Mouse (Mus musculus) embryonic stem cell, embryonic (primary cell): Measurements from ENCODE around the gene Micu2.
"Not testable (repeated sequence)": the region's sequence is repeated elsewhere in the genome, so short reads cannot be mapped to it uniquely, and the experiment has no call there.

Experiments used
- CTCF ChIA-PET, 4 experiments: fragments of 300-600 bp in 2 of 4; fragments of 350-600 bp in 2 of 4; sonication (Branson Sonifier 250); formaldehyde crosslinking; loops; one replicate each; lab custom pipeline; 2022; ENCODE audit warnings: inconsistent platforms in 2 of 4; lab: Charles Lee
- POLR2A ChIA-PET, 4 experiments: fragments of 300-600 bp in 2 of 4; fragments of 350-600 bp in 2 of 4; sonication (Branson Sonifier 250); formaldehyde crosslinking; loops; one replicate each; lab custom pipeline; 2022; ENCODE audit warnings: antibody characterized with exemption in 4 of 4, inconsistent platforms in 1 of 4; lab: Charles Lee

Gene Micu2

DNA sequence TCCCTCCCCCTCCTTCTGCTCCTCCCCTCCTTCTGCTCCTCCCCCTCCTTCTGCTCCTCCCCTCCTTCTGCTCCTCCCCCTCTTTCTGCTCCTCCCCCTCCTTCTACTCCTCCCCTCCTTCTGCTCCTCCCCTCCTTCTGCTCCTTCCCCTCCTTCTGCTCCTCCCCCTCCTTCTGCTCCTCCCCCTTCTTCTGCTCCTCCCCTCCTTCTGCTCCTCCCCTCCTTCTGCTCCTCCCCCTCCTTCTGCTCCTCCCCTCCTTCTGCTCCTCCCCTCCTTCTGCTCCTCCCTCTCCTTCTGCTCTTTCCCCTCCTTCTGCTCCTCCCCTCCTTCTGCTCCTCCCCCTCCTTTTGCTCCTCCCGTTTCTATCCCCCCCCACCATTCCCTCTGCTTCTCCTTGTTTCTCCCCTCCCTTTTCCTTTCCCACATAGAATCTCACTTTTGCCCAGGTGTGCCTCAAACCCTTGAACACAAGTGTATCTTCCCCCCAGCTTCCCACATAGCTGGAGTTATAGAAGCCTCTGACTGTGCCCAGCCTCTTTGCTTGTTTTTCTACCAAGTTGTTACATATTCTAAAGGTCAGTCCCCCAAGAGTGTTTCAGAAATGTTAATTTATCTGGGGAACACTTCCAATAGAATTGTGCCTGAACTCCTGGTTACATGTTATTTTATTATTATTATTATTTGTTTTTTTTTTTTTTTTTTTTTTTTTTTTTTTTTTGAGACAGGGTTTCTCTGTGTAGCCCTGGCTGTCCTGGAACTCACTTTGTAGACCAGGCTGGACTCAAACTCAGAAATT is 86.7 kb downstream of the Micu2 start:
- CTCF ChIA-PET, result interaction anchor here in 1 of 4 experiments (1.0 kb wide), 2 partner anchors 19 to 22 kb away, joined by 3 to 5 read pairs; partner anchors contain the start of gene Zdhhc20
- POLR2A ChIA-PET, result interaction anchor here in 3 of 4 experiments (0.6 to 4.9 kb wide), 8 partner anchors 8 to 175 kb away, joined by 3 to 65 read pairs (median 4); partner anchors contain the start of genes Mrpl57 (in 1 of the 3), Sap18 (in 1 of the 3), Ska3 (in 1 of the 3) and Zdhhc20 (in 1 of the 3)

DNA sequence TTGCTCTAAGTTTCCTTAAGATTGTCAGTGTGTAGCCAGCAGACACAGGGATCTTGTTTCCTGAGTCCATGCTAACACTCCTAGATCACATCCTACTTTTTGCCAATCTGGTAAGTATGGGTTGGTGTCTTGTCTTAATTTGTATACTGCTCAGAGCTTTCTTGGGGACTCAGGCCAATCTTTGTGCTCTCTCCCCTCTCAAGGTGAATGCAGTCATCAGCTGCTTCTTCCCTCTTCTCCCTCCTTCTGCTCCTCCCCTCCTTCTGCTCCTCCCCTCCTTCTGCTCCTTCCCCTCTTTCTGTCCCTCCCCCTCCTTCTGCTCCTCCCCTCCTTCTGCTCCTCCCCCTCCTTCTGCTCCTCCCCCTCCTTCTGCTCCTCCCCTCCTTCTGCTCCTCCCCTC is 87.3 kb downstream of the Micu2 start:
- POLR2A ChIA-PET, result interaction anchor here in 3 of 4 experiments (0.6 to 4.9 kb wide), 14 partner anchors 9 to 297 kb away, joined by 3 to 65 read pairs (median 4); partner anchors contain the start of genes Sap18 (in 2 of the 3), Mrpl57 (in 1 of the 3), Ska3 (in 1 of the 3) and Zdhhc20 (in 1 of the 3)
- CTCF ChIA-PET, result interaction anchor here in 1 of 4 experiments (0.7 to 1.0 kb wide), 4 partner anchors 18 to 262 kb away, joined by 3 to 5 read pairs (median 3); partner anchors contain the start of gene Zdhhc20

DNA sequence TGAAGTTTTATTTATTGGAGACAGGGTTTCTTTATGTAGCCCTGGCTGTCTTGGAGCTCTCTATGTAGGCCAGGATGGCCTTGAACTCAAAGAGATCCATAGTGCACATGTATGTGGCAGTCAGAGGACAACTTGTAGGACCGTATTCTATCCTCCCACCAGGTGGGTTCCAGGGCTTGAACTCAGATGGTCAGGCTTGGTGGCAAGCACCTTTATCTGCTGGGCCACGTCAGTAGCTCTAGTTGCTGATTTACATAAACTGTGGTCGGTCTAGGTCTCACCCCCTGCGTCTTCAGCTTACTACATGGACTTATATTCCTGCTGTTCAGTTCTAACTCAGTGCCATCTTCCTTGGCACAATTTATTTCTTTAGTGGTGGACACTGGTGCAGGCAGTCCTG is 87.7 kb downstream of the Micu2 start:
- CTCF ChIA-PET, result interaction anchor here in 1 of 4 experiments (0.7 to 1.0 kb wide), 4 partner anchors 18 to 261 kb away, joined by 3 to 5 read pairs (median 3); partner anchors contain the start of gene Zdhhc20
- POLR2A ChIA-PET, result interaction anchor here in 3 of 4 experiments (0.6 to 4.9 kb wide), 14 partner anchors 9 to 296 kb away, joined by 3 to 65 read pairs (median 4); partner anchors contain the start of genes Sap18 (in 2 of the 3), Mrpl57 (in 1 of the 3), Ska3 (in 1 of the 3) and Zdhhc20 (in 1 of the 3)

DNA sequence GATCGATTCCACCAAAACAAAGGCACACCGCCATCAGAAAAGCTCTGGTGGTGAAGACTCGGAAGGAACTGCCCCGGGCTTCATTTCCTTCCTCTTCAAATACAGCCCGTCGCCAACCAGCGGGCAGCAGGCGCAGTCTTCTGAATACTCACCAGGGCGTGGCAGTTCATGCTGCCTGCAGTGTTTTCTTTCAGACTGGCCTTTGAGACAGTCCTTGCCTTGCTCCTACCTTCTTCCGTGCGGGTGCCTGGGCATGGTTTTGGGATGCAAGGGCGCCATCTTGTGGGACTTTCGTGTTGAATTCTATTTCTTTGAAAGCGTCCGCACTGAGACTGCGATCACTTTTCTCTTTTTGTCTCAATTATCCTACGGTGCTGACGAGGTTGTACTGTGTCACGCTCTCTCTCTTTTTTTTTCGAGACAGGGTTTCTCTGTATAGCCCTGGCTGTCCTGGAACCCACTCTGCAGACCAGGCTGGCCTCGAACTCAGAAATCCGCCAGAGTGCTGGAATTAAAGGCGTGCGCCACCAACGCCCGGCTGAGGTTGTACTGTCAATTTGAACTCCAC is 88.5 kb downstream of the Micu2 start:
- POLR2A ChIA-PET, result interaction anchor here (0.7 to 5.4 kb wide), 9 partner anchors 21 to 220 kb away, joined by 3 to 65 read pairs (median 7); partner anchors contain the start of genes Zdhhc20 (in 3 of the 4) and Sap18 (in 1 of the 4)
- CTCF ChIA-PET, result interaction anchor here in 2 of 4 experiments (0.6 to 1.3 kb wide), 4 partner anchors 10 to 102 kb away, joined by 3 to 5 read pairs (median 3); no protein-coding TSS in a partner anchor

DNA sequence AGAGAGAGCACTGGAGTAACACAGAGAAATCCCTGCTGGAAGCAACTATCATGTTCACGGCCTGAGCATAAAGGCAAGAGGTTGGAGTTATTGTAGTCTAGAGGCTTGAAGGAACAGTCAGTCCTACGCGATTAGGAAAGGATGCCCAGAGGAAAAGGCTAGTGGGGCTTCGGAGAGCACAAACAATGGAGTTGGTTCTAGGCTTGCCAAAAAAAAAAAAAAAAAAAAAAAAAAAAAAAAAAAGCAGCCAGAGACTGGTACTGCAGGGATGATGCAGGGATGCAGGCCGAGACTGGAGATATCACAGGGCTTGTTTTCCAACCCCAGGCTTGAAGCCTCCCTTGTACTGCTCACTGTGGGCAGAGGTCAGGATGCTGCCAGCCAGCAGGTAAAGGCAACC is 89.8 kb downstream of the Micu2 start:
- ChIA-PET POLR2A (interaction anchor here (0.8 to 5.4 kb wide), 20 partner anchors 9 to 243 kb away, joined by 3 to 65 read pairs (median 5); partner anchors contain the start of genes Zdhhc20 (in 4 of the 4), Mrpl57 (in 1 of the 4), Sap18 (in 1 of the 4) and Ska3 (in 1 of the 4)), CTCF (interaction anchor here in 1 of 4 experiments (1.0 to 1.3 kb wide), 2 partner anchors 41 to 90 kb away, joined by 3 read pairs; partner anchors contain the start of gene Micu2)

DNA sequence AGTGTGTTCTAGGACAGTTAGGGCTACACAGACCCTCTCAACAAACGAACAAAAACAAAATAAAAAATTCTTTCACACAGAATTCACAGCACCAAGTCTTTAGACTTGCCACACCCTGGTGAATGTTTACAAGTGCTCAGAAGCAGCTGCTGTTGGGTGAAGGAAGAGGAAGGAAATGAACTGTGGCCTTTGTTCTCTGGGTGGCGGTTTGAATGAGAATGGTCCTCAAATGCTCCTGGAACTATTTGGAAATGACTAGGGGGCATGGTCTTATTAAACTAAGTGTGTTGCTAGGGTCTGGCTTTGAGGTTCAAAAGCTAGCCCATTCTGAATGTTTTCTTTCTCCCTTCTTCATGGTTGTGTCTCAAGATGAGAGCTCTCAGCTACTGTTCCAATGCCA is 90.6 kb downstream of the Micu2 start:
- CTCF ChIA-PET, result interaction anchor here in 2 of 4 experiments (0.6 to 1.1 kb wide), 2 partner anchors 99 to 229 kb away, joined by 4 to 5 read pairs; no protein-coding TSS in a partner anchor
- POLR2A ChIA-PET, result interaction anchor here (0.6 to 5.4 kb wide), 25 partner anchors 8 to 384 kb away, joined by 3 to 65 read pairs (median 4); partner anchors contain the start of genes Zdhhc20 (in 4 of the 4), Sap18 (in 2 of the 4), Mrpl57 (in 1 of the 4) and Ska3 (in 1 of the 4)

DNA sequence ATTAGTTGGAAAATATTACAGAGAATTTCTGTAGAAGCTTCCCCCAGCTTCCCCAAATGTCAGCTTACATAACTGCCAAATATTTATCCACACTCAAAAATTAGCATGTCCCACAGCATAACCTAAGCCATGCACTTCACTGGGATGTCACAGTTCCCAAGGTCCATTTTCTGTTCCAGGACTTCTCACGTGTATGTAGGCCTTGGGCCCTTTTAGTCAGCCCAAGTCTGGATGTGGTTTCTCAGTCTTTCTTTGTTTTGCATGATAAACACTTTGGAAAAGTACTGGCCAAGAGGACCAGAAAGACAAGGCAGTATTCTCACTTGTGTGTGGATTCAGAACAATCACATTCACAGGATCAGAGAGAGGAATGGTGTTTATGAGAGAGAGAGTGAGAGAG is 97.1 kb downstream of the Micu2 start:
- POLR2A ChIA-PET, result interaction anchor here in 3 of 4 experiments (0.7 to 3.3 kb wide), 5 partner anchors 12 to 80 kb away, joined by 3 to 20 read pairs (median 4); partner anchors contain the start of gene Zdhhc20 (in 3 of the 3)
- CTCF ChIA-PET, result no interaction called here

DNA sequence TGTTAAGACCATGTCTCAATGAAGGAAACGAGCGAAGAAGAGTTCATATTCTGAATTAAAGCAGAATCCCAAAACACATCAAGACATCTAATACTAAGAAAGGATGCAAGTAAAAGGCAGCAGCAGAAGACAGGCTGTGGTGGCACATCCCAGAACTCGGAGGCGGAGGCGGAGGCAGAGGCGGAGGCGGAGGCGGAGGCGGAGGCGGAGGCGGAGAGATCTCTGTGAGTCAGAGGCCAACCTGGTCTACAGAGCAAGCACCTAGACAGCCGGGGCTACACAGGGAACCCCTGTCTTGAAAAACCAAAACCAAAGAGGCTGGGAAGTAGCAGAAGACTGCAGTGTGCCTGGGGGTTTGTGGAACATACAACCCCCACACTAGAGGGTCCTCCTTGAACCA is 102.2 kb downstream of the Micu2 start:
- ChIA-PET CTCF (no interaction called here), POLR2A (interaction anchor here in 2 of 4 experiments (1.5 to 2.7 kb wide), 3 partner anchors 10 to 19 kb away, joined by 3 to 12 read pairs (median 4); no protein-coding TSS in a partner anchor)

DNA sequence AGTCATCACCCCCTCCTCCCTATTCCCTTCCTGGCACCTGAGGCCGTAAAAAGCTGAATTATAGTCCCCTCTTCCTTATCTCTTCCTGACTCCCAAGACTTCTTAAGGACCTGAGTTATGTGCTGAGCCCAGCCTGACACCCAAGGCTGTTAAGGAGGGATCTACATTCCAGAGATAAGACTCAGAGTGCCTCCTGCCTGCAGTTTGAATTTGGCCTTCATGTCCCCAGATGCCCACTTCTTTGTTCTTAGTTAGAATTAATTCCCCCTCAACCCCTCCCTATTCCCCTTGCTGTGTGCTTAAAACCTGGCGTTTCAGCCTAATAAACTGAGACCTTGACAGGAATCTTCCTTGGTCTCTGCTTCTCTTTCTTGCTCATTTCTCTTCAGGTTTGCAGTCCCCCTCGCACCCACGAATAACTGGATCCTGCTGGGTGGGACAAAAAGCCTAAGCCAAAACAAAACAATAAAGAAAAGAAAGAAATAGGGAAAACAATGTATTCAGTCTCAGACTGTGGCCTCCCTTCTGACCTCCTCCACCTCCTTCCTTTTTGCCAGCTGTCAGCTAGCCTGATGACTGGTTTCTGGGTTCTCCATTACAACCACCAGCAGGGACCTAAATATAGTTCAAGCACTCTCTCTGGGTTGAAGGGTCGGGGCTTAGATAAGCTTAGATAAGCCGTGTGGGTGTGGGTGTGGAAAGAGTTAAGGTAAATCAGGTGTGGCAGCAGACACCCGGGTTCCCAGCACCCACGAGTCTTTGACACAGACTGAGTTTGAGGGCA is 102.8 kb downstream of the Micu2 start:
- POLR2A ChIA-PET, result interaction anchor here in 2 of 4 experiments (1.5 to 2.7 kb wide), 3 partner anchors 10 to 19 kb away, joined by 3 to 12 read pairs (median 4); no protein-coding TSS in a partner anchor
- CTCF ChIA-PET, result not testable (repeated sequence)

DNA sequence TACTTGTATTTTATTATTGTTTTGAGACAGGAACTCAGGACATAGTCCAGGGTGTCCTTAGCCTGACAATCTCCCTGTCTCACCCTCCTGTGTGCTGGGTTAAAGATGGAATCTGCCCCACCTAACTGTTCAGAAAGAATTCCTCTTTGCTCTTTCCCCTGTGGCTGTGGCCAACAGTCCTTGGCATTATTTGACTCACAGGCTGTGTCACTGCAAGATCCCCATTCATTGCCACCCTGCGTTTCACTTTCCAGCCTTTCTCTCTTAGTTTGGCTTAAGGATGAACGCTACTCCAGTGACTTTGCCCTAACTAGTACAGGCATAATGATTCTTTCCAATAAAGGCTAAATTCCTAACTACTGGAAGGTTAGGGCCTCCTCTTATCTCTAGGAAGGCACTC is 104.7 kb downstream of the Micu2 start:
- POLR2A ChIA-PET, result no interaction called here
- CTCF ChIA-PET, result interaction anchor here in 1 of 4 experiments (1.5 kb wide), 1 partner anchor 17 kb away, joined by 3 read pairs; no protein-coding TSS in a partner anchor

DNA sequence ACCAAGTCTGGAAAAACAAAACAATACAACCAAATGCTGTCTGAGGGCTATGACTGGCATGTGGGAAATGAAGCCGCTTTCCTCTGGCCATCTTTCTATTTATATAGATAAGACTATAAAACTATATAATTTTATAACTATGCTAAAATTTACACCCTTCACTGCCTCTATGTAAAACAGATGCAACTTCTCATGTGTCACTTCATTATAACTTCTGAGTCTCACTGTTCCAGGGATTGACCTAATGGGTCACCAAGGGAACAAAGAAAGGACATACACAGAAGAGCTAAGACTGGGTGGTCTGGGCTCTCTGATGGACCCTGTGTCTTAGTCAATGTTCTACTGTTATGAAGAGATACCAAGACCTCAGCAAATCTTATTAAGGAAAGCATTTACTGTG is 106.1 kb downstream of the Micu2 start:
- ChIA-PET POLR2A (interaction anchor here in 3 of 4 experiments (0.9 to 1.4 kb wide), 6 partner anchors 11 to 185 kb away, joined by 3 to 5 read pairs (median 4); no protein-coding TSS in a partner anchor), CTCF (interaction anchor here in 1 of 4 experiments (1.3 to 1.5 kb wide), 2 partner anchors 11 to 19 kb away, joined by 3 read pairs; no protein-coding TSS in a partner anchor)

DNA sequence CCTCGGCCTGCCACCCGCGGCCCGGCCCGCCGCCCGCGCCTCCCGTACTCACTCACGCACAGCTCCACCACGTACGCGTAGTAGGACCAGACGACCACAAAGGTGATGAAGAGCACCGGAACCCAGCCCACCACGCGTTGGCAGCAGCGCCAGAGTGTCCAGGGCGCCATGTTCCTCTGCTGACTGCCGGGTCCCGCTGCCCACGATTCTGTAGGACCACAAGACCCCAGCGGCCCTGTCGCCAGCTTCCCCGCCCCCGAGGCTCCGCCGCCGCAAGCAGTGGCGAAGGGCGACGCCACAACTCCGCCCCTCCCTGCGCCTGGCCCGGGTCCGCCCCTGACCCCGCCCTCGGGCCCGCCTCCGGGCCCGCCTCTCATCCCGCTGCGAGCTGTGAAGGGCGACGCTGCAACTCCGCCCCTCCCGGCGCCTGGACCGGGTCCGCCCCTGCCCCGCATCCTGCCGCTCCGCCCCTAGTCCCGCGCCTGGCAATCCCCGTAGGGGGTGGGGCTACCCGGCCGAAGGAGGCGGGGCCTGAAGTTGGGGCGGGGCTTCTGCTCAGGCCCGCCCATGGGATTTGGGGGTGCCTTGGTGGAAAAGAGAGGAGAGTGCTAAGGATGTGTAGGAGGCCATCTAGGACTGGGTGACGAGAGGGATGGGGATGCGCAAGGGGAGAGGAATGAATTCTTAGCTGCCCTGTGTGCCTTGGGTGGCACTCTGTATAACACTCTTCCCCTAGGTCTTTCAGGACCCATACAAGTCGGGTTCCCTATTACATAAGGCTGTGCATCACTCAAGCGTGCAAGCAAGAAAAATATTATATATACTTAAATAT is 108.8 kb downstream of the Micu2 start, which contains the start of gene Zdhhc20:
Gene Zdhhc20 (minus strand): TSS at position 266 of the 832 bp plus-strand sequence.
- ChIA-PET CTCF (interaction anchor here in 2 of 4 experiments (0.6 to 1.3 kb wide), 8 partner anchors 9 to 232 kb away, joined by 3 to 5 read pairs (median 4); no protein-coding TSS in a partner anchor), POLR2A (interaction anchor here (0.5 to 4.8 kb wide), 68 partner anchors 8 to 1031 kb away, joined by 3 to 65 read pairs (median 5); partner anchors contain the start of genes Mrpl57 (in 2 of the 4), Sap18 (in 2 of the 4), Ska3 (in 2 of the 4) and Xpo4 (in 2 of the 4))

DNA sequence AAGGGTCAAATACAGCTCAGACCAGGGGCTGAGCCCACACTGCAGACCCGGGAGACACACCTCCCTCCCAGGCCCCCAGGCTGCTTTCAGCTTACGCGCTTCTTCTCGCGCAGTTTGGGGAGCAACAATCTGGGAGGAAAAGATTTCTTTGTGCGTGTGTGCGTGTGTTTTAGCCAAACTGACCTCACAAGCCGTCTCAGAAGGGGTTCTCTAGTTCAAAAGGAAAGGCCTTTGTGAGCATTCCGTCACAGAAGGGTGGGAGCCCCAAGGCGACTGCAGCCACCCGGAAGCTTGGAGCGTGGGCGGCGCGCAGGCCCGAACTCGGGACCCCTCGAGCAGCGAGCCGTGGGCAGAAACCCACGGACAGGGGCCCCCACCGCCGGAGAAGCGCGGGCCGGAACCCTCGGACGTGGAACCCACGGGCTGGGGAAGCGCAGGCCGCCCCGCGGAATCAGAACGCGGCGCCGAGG is 109.5 kb downstream of the Micu2 start:
- POLR2A ChIA-PET, result interaction anchor here (0.5 to 4.8 kb wide), 72 partner anchors 8 to 285 kb away, joined by 3 to 65 read pairs (median 4); partner anchors contain the start of genes Mrpl57 (in 2 of the 4), Sap18 (in 2 of the 4), Ska3 (in 2 of the 4) and Xpo4 (in 2 of the 4)
- CTCF ChIA-PET, result interaction anchor here in 2 of 4 experiments (0.6 to 1.3 kb wide), 7 partner anchors 8 to 231 kb away, joined by 3 to 5 read pairs (median 3); no protein-coding TSS in a partner anchor

DNA sequence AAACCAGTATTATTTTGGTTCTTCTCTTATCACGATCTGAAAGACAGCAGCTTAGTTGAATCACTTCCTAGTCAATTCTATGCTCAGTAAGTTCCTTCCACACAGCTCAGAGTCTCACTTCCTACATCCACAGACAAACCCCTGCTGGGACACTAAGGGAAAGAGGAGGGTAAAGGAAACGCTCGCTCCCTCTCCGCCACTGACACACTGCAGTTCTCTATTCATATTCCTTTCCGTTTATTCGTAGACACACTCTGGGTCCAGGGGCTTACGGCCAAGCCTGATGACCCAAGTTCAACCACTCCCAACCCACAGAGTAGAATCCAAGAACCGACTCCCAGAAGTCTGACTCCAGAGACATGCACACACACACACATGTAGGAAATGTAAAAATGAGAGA is 111.9 kb downstream of the Micu2 start:
- CTCF ChIA-PET, result interaction anchor here in 2 of 4 experiments (0.7 kb wide), 2 partner anchors 18 to 1360 kb away, joined by 3 read pairs; no protein-coding TSS in a partner anchor
- POLR2A ChIA-PET, result interaction anchor here in 2 of 4 experiments (0.8 to 4.8 kb wide), 10 partner anchors 10 to 89 kb away, joined by 3 to 65 read pairs (median 4); partner anchors contain the start of gene Sap18 (in 1 of the 2)

DNA sequence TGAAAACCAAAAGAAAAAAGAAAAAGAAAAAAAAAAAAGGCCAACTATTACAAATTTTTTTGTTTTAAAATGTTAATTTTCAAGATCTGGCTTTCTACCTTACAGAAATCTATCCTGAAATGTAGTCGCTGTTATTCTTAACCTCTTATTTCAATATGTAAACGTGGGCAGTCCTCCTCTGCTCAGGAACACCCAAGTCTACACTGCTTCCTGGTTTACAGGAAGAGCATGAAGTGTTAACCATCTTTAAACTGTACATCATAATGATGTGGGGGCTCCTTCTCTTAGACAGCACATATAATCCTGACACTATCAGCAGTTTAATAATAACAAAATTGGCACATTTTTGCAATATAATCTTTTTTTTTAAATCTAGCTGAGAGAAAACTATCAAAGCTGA is 113.0 kb downstream of the Micu2 start:
- CTCF ChIA-PET, result no interaction called here

More for the DNA sequence above, 113.0 kb downstream of the Micu2 start:
- POLR2A ChIA-PET, result interaction anchor here in 2 of 4 experiments (0.7 to 4.8 kb wide), 9 partner anchors 9 to 88 kb away, joined by 3 to 43 read pairs (median 4); partner anchors contain the start of gene Sap18 (in 1 of the 2)
